Mouse (Mus musculus): ENCODE results near the gene Chd5. TPM values are rescaled to one million over a fixed set of nuclear protein-coding genes. Genes with fewer than 3 reads are reported as not detected.

Gene Chd5
- polyA plus RNA-seq, 1 experiment from 2014 or later: 0.84 TPM

GRCm38 (mm10) chr4:152406531-152406930 is 68.1 kb downstream of the Chd5 start:
- Histone ChIP-seq H3K36me3 (ENCODE audit: control insufficient read depth, insufficient read depth, low read length) (no peaks in the 10 kb centered on the region), H3K9me3 (replicated peaks; ENCODE audit: control insufficient read depth, low read length) (no peaks in the 10 kb centered on the region), H3K27ac (ENCODE audit: low read length) (no peak overlapping the region), H3K4me3 (replicated peaks; ENCODE audit: low read length) (no peak overlapping the region), H3K9ac (ENCODE audit: low read length) (no peak overlapping the region), H3K4me2 (ENCODE audit: low read depth, low read length) (no peak overlapping the region), H3K4me1 (ENCODE audit: control insufficient read depth, insufficient read depth, low read length) (no peaks in the 10 kb centered on the region), H3K27me3 (ENCODE audit: control insufficient read depth, insufficient read depth, low read length) (no peaks in the 10 kb centered on the region)
- 71% methylated on average over 8 of the region's 8 CpGs for WGBS
- ATAC-seq (ENCODE audit: insufficient read depth, low FRiP score): no peak

- Histone ChIP-seq H3K4me3 (replicated peaks; ENCODE audit: low read length) (no peak overlapping the region), H3K4me2 (ENCODE audit: low read depth, low read length) (no peak overlapping the region), H3K4me1 (ENCODE audit: control insufficient read depth, insufficient read depth, low read length) (no peaks in the 10 kb centered on the region), H3K27ac (ENCODE audit: low read length) (no peak overlapping the region), H3K36me3 (ENCODE audit: control insufficient read depth, insufficient read depth, low read length) (no peaks in the 10 kb centered on the region), H3K9me3 (replicated peaks; ENCODE audit: control insufficient read depth, low read length) (no peaks in the 10 kb centered on the region), H3K27me3 (ENCODE audit: control insufficient read depth, insufficient read depth, low read length) (no peaks in the 10 kb centered on the region), H3K9ac (ENCODE audit: low read length) (no peak overlapping the region)
- WGBS: 72% methylated on average over 13 of the region's 13 CpGs
- ATAC-seq (ENCODE audit: insufficient read depth, low FRiP score): no peak
Observed at GRCm38 (mm10) chr4:152410961-152411360, 72.5 kb downstream of the Chd5 start.

GRCm38 (mm10) chr4:152412524-152413080 is 74.2 kb downstream of the Chd5 start:
- Histone ChIP-seq H3K9me3 (replicated peaks; ENCODE audit: control insufficient read depth, low read length) (no peaks in the 10 kb centered on the region), H3K4me1 (ENCODE audit: control insufficient read depth, insufficient read depth, low read length) (no peaks in the 10 kb centered on the region), H3K27me3 (ENCODE audit: control insufficient read depth, insufficient read depth, low read length) (no peaks in the 10 kb centered on the region), H3K4me3 (replicated peaks; ENCODE audit: low read length) (no peak overlapping the region), H3K36me3 (ENCODE audit: control insufficient read depth, insufficient read depth, low read length) (no peaks in the 10 kb centered on the region), H3K27ac (ENCODE audit: low read length) (no peak overlapping the region), H3K9ac (ENCODE audit: low read length) (no peak overlapping the region), H3K4me2 (ENCODE audit: low read depth, low read length) (no peak overlapping the region)
- WGBS: 82% methylated on average over 3 of the region's 3 CpGs
- ATAC-seq (ENCODE audit: insufficient read depth, low FRiP score): no peak

- no peak overlapping the region for H3K9ac ChIP-seq (ENCODE audit: low read length)
- no peak overlapping the region for H3K4me3 ChIP-seq (replicated peaks; ENCODE audit: low read length)
- no peak overlapping the region for H3K4me2 ChIP-seq (ENCODE audit: low read depth, low read length)
- no peaks in the 10 kb centered on the region for H3K4me1 ChIP-seq (ENCODE audit: control insufficient read depth, insufficient read depth, low read length)
- no peaks in the 10 kb centered on the region for H3K27me3 ChIP-seq (ENCODE audit: control insufficient read depth, insufficient read depth, low read length)
- no peaks in the 10 kb centered on the region for H3K9me3 ChIP-seq (replicated peaks; ENCODE audit: control insufficient read depth, low read length)
- H3K27ac ChIP-seq (ENCODE audit: low read length): no peak overlapping the region
- no peak for ATAC-seq (ENCODE audit: insufficient read depth, low FRiP score)
- H3K36me3 ChIP-seq (ENCODE audit: control insufficient read depth, insufficient read depth, low read length): no peaks in the 10 kb centered on the region
- WGBS: 39% methylated on average over 28 of the region's 28 CpGs
Observed at GRCm38 (mm10) chr4:152418229-152419060, 80.0 kb downstream of the Chd5 start.

GRCm38 (mm10) chr4:152423576-152423975 is 85.1 kb downstream of the Chd5 start:
- WGBS: 78% methylated on average over 6 of the region's 6 CpGs
- Histone ChIP-seq H3K27me3 (ENCODE audit: control insufficient read depth, insufficient read depth, low read length) (no peaks in the 10 kb centered on the region), H3K4me3 (replicated peaks; ENCODE audit: low read length) (no peak overlapping the region), H3K36me3 (ENCODE audit: control insufficient read depth, insufficient read depth, low read length) (no peaks in the 10 kb centered on the region), H3K27ac (ENCODE audit: low read length) (no peak overlapping the region), H3K9me3 (replicated peaks; ENCODE audit: control insufficient read depth, low read length) (no peaks in the 10 kb centered on the region), H3K4me2 (ENCODE audit: low read depth, low read length) (no peak overlapping the region), H3K4me1 (ENCODE audit: control insufficient read depth, insufficient read depth, low read length) (no peaks in the 10 kb centered on the region), H3K9ac (ENCODE audit: low read length) (no peak overlapping the region)
- ATAC-seq (ENCODE audit: insufficient read depth, low FRiP score): no peak

- no peak overlapping the region for H3K4me2 ChIP-seq (ENCODE audit: low read depth, low read length)
- no peaks in the 10 kb centered on the region for H3K36me3 ChIP-seq (ENCODE audit: control insufficient read depth, insufficient read depth, low read length)
- no peak for ATAC-seq (ENCODE audit: insufficient read depth, low FRiP score)
- WGBS: 35% methylated on average over 4 of the region's 4 CpGs
- no peaks in the 10 kb centered on the region for H3K27me3 ChIP-seq (ENCODE audit: control insufficient read depth, insufficient read depth, low read length)
- no peak overlapping the region for H3K27ac ChIP-seq (ENCODE audit: low read length)
- H3K9ac ChIP-seq (ENCODE audit: low read length): no peak overlapping the region
- no peak overlapping the region for H3K4me3 ChIP-seq (replicated peaks; ENCODE audit: low read length)
- H3K4me1 ChIP-seq (ENCODE audit: control insufficient read depth, insufficient read depth, low read length): no peaks in the 10 kb centered on the region
- no peaks in the 10 kb centered on the region for H3K9me3 ChIP-seq (replicated peaks; ENCODE audit: control insufficient read depth, low read length)
Observed at GRCm38 (mm10) chr4:152424341-152424740, 85.9 kb downstream of the Chd5 start.

- Histone ChIP-seq H3K36me3 (ENCODE audit: control insufficient read depth, insufficient read depth, low read length) (no peaks in the 10 kb centered on the region), H3K9ac (ENCODE audit: low read length) (no peak overlapping the region), H3K4me3 (replicated peaks; ENCODE audit: low read length) (no peak overlapping the region), H3K27ac (ENCODE audit: low read length) (no peak overlapping the region), H3K27me3 (ENCODE audit: control insufficient read depth, insufficient read depth, low read length) (no peaks in the 10 kb centered on the region), H3K9me3 (replicated peaks; ENCODE audit: control insufficient read depth, low read length) (no peaks in the 10 kb centered on the region), H3K4me2 (ENCODE audit: low read depth, low read length) (no peak overlapping the region), H3K4me1 (ENCODE audit: control insufficient read depth, insufficient read depth, low read length) (no peaks in the 10 kb centered on the region)
- WGBS: 63% methylated on average over 5 of the region's 5 CpGs
- ATAC-seq (ENCODE audit: insufficient read depth, low FRiP score): no peak
Observed at GRCm38 (mm10) chr4:152424922-152425321, 86.5 kb downstream of the Chd5 start.

GRCm38 (mm10) chr4:152428259-152428658 is 89.8 kb downstream of the Chd5 start:
- H3K9me3 ChIP-seq (replicated peaks; ENCODE audit: control insufficient read depth, low read length): no peaks in the 10 kb centered on the region
- H3K36me3 ChIP-seq (ENCODE audit: control insufficient read depth, insufficient read depth, low read length): no peaks in the 10 kb centered on the region
- no peaks in the 10 kb centered on the region for H3K4me1 ChIP-seq (ENCODE audit: control insufficient read depth, insufficient read depth, low read length)
- no peaks in the 10 kb centered on the region for H3K27me3 ChIP-seq (ENCODE audit: control insufficient read depth, insufficient read depth, low read length)
- H3K4me3 ChIP-seq (replicated peaks; ENCODE audit: low read length): no peak overlapping the region
- no peak for ATAC-seq (ENCODE audit: insufficient read depth, low FRiP score)
- no peak overlapping the region for H3K4me2 ChIP-seq (ENCODE audit: low read depth, low read length)
- no peak overlapping the region for H3K27ac ChIP-seq (ENCODE audit: low read length)
- 49% methylated on average over 8 of the region's 8 CpGs for WGBS
- H3K9ac ChIP-seq (ENCODE audit: low read length): no peak overlapping the region

GRCm38 (mm10) chr4:152432308-152432707 is 93.9 kb downstream of the Chd5 start:
- ATAC-seq (ENCODE audit: insufficient read depth, low FRiP score): no peak
- Histone ChIP-seq H3K4me1 (ENCODE audit: control insufficient read depth, insufficient read depth, low read length) (0 out of 2 replicates have a peak, but pooled peaks cover 3% of the 10 kb centered on the region), H3K27ac (ENCODE audit: low read length) (no peak overlapping the region), H3K27me3 (ENCODE audit: control insufficient read depth, insufficient read depth, low read length) (no peaks in the 10 kb centered on the region), H3K4me3 (replicated peaks; ENCODE audit: low read length) (no peak overlapping the region), H3K4me2 (ENCODE audit: low read depth, low read length) (no peak overlapping the region), H3K9me3 (replicated peaks; ENCODE audit: control insufficient read depth, low read length) (no peaks in the 10 kb centered on the region), H3K36me3 (ENCODE audit: control insufficient read depth, insufficient read depth, low read length) (no peaks in the 10 kb centered on the region), H3K9ac (ENCODE audit: low read length) (no peak overlapping the region)
- 50% methylated on average over 5 of the region's 5 CpGs for WGBS
